Mouse (Mus musculus): ENCODE data around the gene Mrpl46. TPM values are rescaled to one million over a fixed set of nuclear protein-coding genes. Genes with fewer than 3 reads are reported as not detected.
A peak's percentile ranks its signal among the peaks of the same experiment; 100 is the strongest.

Mrpl46 gene
- total and polyA plus RNA-seq, 2 experiments from 2014 or later, result 41.4 to 71.5 TPM

GRCm38 (mm10) chr7:78766019-78766683 lies 17.2 kb downstream of the Mrpl46 start:
- DNase-seq (ENCODE audit: low spot score) (peak; percentile 62), ATAC-seq (ENCODE audit: insufficient read depth, low read depth) (0 out of 2 replicates have a peak, but pooled peaks have one; percentile 30)
- H3K4me3 ChIP-seq (ENCODE audit: low read depth, low read length), result no peak overlapping the region
- WGBS, result 24% methylated on average over 18 of the region's 18 CpGs
- H3K36me3 ChIP-seq (replicated peaks; ENCODE audit: control insufficient read depth, insufficient read depth, low read length), result no peaks in the 10 kb centered on the region
- no peak overlapping the region for H3K9ac ChIP-seq (replicated peaks; ENCODE audit: low read depth, low read length)
- no peaks in the 10 kb centered on the region for H3K27me3 ChIP-seq (ENCODE audit: control insufficient read depth, insufficient read depth, low read length)
- H3K4me2 ChIP-seq (ENCODE audit: low read depth, low read length), result no peak overlapping the region
- peak; percentile 72 for TF ChIP-seq CTCF (IDR thresholded peaks at IDR 0.05; ENCODE audit: low read depth)
- TF ChIP-seq EP300 (IDR thresholded peaks at IDR 0.05; ENCODE audit: low read depth), result no peak
- H3K9me3 ChIP-seq (replicated peaks; ENCODE audit: control insufficient read depth, low read length), result no peaks in the 10 kb centered on the region
- H3K4me1 ChIP-seq (ENCODE audit: control insufficient read depth, insufficient read depth), result no peaks in the 10 kb centered on the region
- no peak overlapping the region for H3K27ac ChIP-seq (ENCODE audit: low read depth)

GRCm38 (mm10) chr7:78765215-78765631 lies 18.1 kb downstream of the Mrpl46 start:
- 67% methylated on average over 5 of the region's 5 CpGs for WGBS
- Histone ChIP-seq H3K4me2 (ENCODE audit: low read depth, low read length) (no peak overlapping the region), H3K27ac (ENCODE audit: low read depth) (no peak overlapping the region), H3K9me3 (replicated peaks; ENCODE audit: control insufficient read depth, low read length) (no peaks in the 10 kb centered on the region), H3K27me3 (ENCODE audit: control insufficient read depth, insufficient read depth, low read length) (no peaks in the 10 kb centered on the region), H3K36me3 (replicated peaks; ENCODE audit: control insufficient read depth, insufficient read depth, low read length) (no peaks in the 10 kb centered on the region), H3K4me1 (ENCODE audit: control insufficient read depth, insufficient read depth) (no peaks in the 10 kb centered on the region), H3K9ac (replicated peaks; ENCODE audit: low read depth, low read length) (no peak overlapping the region), H3K4me3 (ENCODE audit: low read depth, low read length) (no peak overlapping the region)
- ATAC-seq (ENCODE audit: insufficient read depth, low read depth) (no peak), DNase-seq (ENCODE audit: low spot score) (no peak)
- no peak for TF ChIP-seq EP300 (IDR thresholded peaks at IDR 0.05; ENCODE audit: low read depth)
- TF ChIP-seq CTCF (IDR thresholded peaks at IDR 0.05; ENCODE audit: low read depth), result no peak

- ATAC-seq (ENCODE audit: insufficient read depth, low read depth), result no peak
- Histone ChIP-seq H3K27me3 (ENCODE audit: control insufficient read depth, insufficient read depth, low read length) (no peaks in the 10 kb centered on the region), H3K27ac (ENCODE audit: low read depth) (no peak overlapping the region), H3K9me3 (replicated peaks; ENCODE audit: control insufficient read depth, low read length) (no peaks in the 10 kb centered on the region), H3K36me3 (replicated peaks; ENCODE audit: control insufficient read depth, insufficient read depth, low read length) (no peaks in the 10 kb centered on the region), H3K4me2 (ENCODE audit: low read depth, low read length) (no peak overlapping the region), H3K4me3 (ENCODE audit: low read depth, low read length) (no peak overlapping the region), H3K9ac (replicated peaks; ENCODE audit: low read depth, low read length) (no peak overlapping the region), H3K4me1 (ENCODE audit: control insufficient read depth, insufficient read depth) (no peaks in the 10 kb centered on the region)
- WGBS, result 86% methylated on average over 3 of the region's 3 CpGs
- DNase-seq (ENCODE audit: low spot score), result no peak
- TF ChIP-seq EP300 (IDR thresholded peaks at IDR 0.05; ENCODE audit: low read depth) (no peak), CTCF (IDR thresholded peaks at IDR 0.05; ENCODE audit: low read depth) (no peak)
These were observed 19.5 kb downstream of the Mrpl46 start for GRCm38 (mm10) chr7:78763801-78764200.

GRCm38 (mm10) chr7:78754458-78755000 lies 28.8 kb downstream of the Mrpl46 start:
- no peak overlapping the region for H3K4me3 ChIP-seq (ENCODE audit: low read depth, low read length)
- WGBS, result 58% methylated on average over 8 of the region's 8 CpGs
- no peaks in the 10 kb centered on the region for H3K4me1 ChIP-seq (ENCODE audit: control insufficient read depth, insufficient read depth)
- H3K27me3 ChIP-seq (ENCODE audit: control insufficient read depth, insufficient read depth, low read length), result no peaks in the 10 kb centered on the region
- ATAC-seq (ENCODE audit: insufficient read depth, low read depth) (no peak), DNase-seq (ENCODE audit: low spot score) (no peak)
- no peaks in the 10 kb centered on the region for H3K9me3 ChIP-seq (replicated peaks; ENCODE audit: control insufficient read depth, low read length)
- H3K27ac ChIP-seq (ENCODE audit: low read depth), result no peak overlapping the region
- TF ChIP-seq EP300 (IDR thresholded peaks at IDR 0.05; ENCODE audit: low read depth) (no peak), CTCF (IDR thresholded peaks at IDR 0.05; ENCODE audit: low read depth) (no peak)
- no peaks in the 10 kb centered on the region for H3K36me3 ChIP-seq (replicated peaks; ENCODE audit: control insufficient read depth, insufficient read depth, low read length)
- H3K9ac ChIP-seq (replicated peaks; ENCODE audit: low read depth, low read length), result no peak overlapping the region
- no peak overlapping the region for H3K4me2 ChIP-seq (ENCODE audit: low read depth, low read length)

- H3K4me1 ChIP-seq (ENCODE audit: control insufficient read depth, insufficient read depth), result no peaks in the 10 kb centered on the region
- no peak overlapping the region for H3K4me2 ChIP-seq (ENCODE audit: low read depth, low read length)
- no peak overlapping the region for H3K9ac ChIP-seq (replicated peaks; ENCODE audit: low read depth, low read length)
- no peak for ATAC-seq (ENCODE audit: insufficient read depth, low read depth)
- no peak overlapping the region for H3K4me3 ChIP-seq (ENCODE audit: low read depth, low read length)
- TF ChIP-seq CTCF (IDR thresholded peaks at IDR 0.05; ENCODE audit: low read depth), result no peak
- no peak for TF ChIP-seq EP300 (IDR thresholded peaks at IDR 0.05; ENCODE audit: low read depth)
- DNase-seq (ENCODE audit: low spot score), result no peak
- H3K27ac ChIP-seq (ENCODE audit: low read depth), result no peak overlapping the region
- 75% methylated on average over 7 of the region's 7 CpGs for WGBS
- H3K27me3 ChIP-seq (ENCODE audit: control insufficient read depth, insufficient read depth, low read length), result no peaks in the 10 kb centered on the region
- no peaks in the 10 kb centered on the region for H3K9me3 ChIP-seq (replicated peaks; ENCODE audit: control insufficient read depth, low read length)
- H3K36me3 ChIP-seq (replicated peaks; ENCODE audit: control insufficient read depth, insufficient read depth, low read length), result no peaks in the 10 kb centered on the region
These were observed 29.4 kb downstream of the Mrpl46 start for GRCm38 (mm10) chr7:78753752-78754457.
